Mouse (Mus musculus) ES-Bruce4 (cell line): Measurements from ENCODE around the gene Kif26a.

ENCODE experiments used
- CTCF ChIP-seq: IDR thresholded peaks from one replicate; pipeline ENCODE4 v1.8.1; 2011; ENCODE audit warnings: low read depth, low read length
- EP300 ChIP-seq: IDR thresholded peaks from 2 replicates; pipeline ENCODE4 v1.6.1; 2011; ENCODE audit warnings: low read depth, low read length; ENCODE audit not compliant: insufficient read depth
- POLR2A ChIP-seq: IDR thresholded peaks from one replicate; pipeline ENCODE4 v1.8.1; 2011; ENCODE audit warnings: low read length; ENCODE audit not compliant: insufficient read depth

DNA sequence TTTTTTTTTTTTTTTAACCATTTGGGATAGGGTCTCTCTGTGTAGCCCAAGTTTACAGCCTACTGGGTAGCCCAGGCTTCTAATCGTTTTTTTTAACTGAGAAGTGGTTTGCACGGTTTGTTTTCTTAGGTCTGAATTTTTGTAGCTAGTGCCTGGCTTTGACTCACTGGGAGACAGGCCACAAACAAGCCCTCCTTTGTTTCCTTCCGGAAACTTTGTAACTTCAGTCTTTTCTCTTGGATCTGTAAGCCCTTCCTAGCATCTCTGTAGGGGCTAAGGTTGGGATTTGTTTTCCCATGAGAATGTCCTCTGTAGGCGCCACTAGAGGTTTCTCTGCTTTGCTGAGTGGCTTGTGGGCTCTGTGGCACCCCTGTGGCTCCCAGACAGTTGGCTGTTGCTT lies 45.9 kb upstream of the Kif26a start:
- no peak for TF ChIP-seq CTCF
- no peak for TF ChIP-seq POLR2A
- TF ChIP-seq EP300, result no peak
